Mouse (Mus musculus): ENCODE results near the gene Myh2.

Myh2 gene

GRCm38 (mm10) chr11:67151651-67152630 lies 18.9 kb upstream of the Myh2 start:
- no peak for DNase-seq (ENCODE audit: low read depth, low spot score)

- DNase-seq (ENCODE audit: low read depth, low spot score): no peak
These were observed 17.7 kb upstream of the Myh2 start for GRCm38 (mm10) chr11:67153123-67153522.

DNA sequence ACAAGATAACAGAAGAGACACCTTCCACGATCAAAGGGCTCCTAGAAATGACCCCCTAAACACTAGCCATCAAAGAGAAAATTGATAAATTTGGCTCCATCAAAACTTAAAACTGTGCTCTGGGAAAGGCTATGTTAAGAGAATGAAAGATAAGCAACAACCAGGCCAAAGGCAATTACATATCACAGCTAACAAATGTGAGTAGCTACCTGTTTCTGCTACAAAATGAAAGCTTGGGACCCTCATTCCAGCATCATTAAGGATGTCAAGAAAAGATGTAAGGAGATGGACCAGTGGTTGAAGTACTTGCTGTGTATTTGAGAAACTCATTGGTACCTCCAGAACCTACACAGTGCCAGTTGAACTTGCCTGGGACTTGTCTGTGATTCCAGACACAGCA lies 17.0 kb upstream of the Myh2 start:
- no peak for DNase-seq (ENCODE audit: low read depth, low spot score)

GRCm38 (mm10) chr11:67155650-67156049 lies 15.2 kb upstream of the Myh2 start:
- no peak for DNase-seq (ENCODE audit: low read depth, low spot score)

GRCm38 (mm10) chr11:67160131-67160530 lies 10.7 kb upstream of the Myh2 start:
- no peak for DNase-seq (ENCODE audit: low read depth, low spot score)

DNA sequence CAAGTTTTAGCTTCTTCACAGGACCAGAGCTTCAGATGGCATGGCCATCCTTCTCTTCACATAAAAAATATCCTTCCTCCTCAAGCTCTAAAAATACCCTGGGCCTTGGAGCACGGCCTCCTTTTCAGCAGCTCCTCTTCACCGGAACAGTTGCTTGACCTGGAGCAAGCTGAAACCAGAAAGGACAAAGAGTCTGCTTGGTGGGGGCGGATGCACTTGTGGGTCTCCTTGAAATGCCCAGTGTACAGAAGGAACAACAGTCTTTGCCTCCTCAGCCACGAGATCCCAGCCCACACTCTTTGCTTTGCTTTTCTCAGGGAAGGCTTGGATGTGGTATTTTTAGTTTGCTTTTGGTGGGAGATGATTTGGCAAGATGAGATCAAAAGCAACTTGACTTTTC lies 7.1 kb upstream of the Myh2 start:
- no peak for DNase-seq (ENCODE audit: low read depth, low spot score)

GRCm38 (mm10) chr11:67164851-67165250 lies 6.0 kb upstream of the Myh2 start:
- no peak for DNase-seq (ENCODE audit: low read depth, low spot score)

- no peak for DNase-seq (ENCODE audit: low read depth, low spot score)
These were observed 1.5 kb upstream of the Myh2 start for GRCm38 (mm10) chr11:67169301-67169700.

DNA sequence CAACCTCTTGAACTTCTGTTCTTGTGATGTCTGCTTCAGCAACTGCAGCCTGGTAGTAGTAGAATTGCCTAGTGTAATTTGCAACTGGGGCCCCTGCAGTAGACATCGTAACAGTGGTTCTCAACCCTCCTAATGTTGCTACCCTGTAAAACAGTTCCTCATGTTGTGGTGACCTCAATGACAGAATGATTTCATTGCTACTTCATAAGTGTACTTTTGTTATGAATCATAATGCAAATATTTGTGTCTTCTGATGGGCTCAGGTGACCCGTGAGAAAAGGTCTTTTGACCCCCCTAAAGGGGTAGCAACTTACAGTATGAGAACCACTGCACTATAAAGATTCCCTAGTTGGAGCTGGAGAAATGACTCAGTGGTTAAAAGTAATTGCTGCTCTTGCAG lies 1.6 kb downstream of the Myh2 start:
- DNase-seq (ENCODE audit: low read depth, low spot score): no peak

DNA sequence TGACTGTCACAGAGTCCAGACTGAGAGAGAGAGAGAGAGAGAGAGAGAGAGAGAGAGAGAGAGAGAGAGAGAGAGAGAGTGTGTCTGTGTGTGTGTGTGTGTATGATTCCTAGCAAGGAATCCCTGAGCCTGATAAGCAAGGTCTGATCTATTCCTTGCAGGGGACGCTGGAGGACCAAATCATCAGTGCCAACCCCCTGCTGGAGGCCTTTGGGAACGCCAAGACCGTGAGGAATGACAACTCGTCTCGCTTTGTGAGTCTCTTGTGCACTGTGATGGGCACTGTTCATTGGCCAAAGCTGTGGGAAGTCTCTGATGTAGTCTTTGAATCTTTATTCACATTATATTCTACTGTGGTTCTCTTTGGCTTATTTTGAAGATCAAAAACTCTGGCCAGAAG lies 5.5 kb downstream of the Myh2 start:
- no peak for DNase-seq (ENCODE audit: low read depth, low spot score)

GRCm38 (mm10) chr11:67190316-67190715 lies 19.5 kb downstream of the Myh2 start:
- no peak for DNase-seq (ENCODE audit: low read depth, low spot score)

DNA sequence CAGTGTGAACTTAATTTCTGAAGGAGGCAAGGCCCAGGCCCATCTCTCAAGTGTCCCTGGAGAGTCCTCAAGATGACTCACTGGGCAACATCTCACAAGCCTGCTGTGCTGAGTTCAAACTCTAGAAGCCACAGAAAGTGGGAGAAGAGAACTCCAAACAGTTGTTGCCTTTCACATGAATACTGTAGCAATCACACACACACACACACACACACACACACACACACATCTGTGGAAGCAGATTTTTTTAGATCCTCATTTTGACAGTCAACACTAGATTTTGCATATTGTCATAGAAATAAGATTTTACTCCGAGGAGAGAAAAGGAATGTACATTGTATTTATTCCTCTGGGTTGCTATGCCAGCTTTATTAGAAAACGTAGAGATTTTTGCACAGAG lies 20.0 kb downstream of the Myh2 start:
- DNase-seq (ENCODE audit: low read depth, low spot score): no peak

DNA sequence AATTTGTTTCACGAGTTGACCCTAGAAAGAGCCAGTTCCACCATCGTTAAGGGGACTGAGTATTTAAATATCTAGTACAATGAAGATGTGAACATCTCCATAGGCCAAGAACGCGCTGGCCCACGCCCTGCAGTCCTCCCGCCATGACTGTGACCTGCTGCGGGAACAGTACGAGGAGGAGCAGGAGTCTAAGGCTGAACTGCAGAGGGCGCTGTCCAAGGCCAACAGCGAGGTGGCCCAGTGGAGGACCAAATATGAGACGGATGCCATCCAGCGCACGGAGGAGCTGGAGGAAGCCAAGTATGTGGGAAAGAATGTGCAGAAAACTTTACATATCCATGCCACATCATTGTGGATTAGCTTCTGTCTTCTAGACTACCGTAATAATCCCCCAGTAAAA lies 20.7 kb downstream of the Myh2 start:
- no peak for DNase-seq (ENCODE audit: low read depth, low spot score)

GRCm38 (mm10) chr11:67199321-67199720 lies 28.5 kb downstream of the Myh2 start:
- no peak for DNase-seq (ENCODE audit: low read depth, low spot score)

GRCm38 (mm10) chr11:67199752-67200151 lies 28.9 kb downstream of the Myh2 start, which contains the start of gene Myh1:
Myh1 (plus strand) TSS chr11:67200052.
- no peak for DNase-seq (ENCODE audit: low read depth, low spot score)

DNA sequence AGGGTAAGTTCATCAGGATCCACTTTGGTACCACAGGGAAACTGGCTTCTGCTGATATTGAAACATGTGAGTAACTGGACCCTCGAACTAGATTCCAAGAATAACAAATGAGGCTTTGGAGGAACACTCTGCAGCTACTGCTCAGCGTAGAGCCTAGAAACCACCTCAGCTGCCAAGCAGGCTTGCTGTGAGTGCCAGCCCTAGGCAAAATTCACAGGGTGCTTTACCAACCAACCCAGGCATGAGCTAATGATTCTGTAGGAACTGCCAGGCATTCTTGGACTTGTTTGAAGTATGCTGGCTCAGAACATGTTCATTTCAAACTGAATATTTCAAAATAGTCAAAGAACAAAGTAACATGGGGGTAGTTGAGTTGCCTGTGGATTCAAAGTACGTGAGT lies 33.9 kb downstream of the Myh2 start:
- no peak for DNase-seq (ENCODE audit: low read depth, low spot score)

DNA sequence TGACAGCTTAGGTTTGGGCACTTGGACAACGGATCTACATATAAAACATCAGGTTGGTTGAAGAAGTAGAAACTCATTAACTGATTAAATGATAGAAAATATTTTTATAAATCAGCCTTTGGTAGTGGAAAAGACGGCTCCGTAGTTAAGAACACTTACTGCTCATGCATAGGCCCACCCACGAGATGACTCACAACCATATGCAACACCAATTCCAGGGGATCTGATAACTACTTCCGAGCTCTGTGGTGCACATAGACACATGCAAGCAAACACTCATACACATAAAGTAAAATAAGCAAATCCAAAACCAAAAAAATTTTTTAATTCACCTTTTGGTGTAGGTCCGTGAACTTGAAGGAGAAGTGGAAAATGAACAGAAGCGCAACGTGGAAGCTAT lies 51.0 kb downstream of the Myh2 start:
- no peak for DNase-seq (ENCODE audit: low read depth, low spot score)

DNA sequence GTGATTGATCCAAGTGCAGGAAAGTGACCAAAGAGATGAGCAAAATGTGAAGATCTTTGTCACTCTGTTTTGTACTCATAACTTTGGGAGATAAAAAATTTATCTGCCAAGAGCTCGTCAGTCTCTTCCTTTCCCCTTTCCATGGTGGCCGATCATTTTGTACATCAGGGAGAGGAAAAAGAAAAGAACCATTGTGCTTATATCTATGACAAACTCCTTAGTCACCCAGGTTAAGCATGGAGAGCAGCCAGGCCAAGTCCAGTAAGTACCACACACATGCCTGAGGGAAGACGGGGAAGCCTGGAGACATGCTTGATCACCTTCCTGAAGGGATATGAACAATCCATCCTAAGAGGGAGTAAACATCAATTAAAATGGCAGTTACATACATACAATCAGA lies 53.6 kb downstream of the Myh2 start:
- no peak for DNase-seq (ENCODE audit: low read depth, low spot score)

- DNase-seq (ENCODE audit: low read depth, low spot score): no peak
These were observed 57.9 kb downstream of the Myh2 start for GRCm38 (mm10) chr11:67228731-67229130.

- no peak for DNase-seq (ENCODE audit: low read depth, low spot score)
These were observed 58.3 kb downstream of the Myh2 start for GRCm38 (mm10) chr11:67229166-67229565.

DNA sequence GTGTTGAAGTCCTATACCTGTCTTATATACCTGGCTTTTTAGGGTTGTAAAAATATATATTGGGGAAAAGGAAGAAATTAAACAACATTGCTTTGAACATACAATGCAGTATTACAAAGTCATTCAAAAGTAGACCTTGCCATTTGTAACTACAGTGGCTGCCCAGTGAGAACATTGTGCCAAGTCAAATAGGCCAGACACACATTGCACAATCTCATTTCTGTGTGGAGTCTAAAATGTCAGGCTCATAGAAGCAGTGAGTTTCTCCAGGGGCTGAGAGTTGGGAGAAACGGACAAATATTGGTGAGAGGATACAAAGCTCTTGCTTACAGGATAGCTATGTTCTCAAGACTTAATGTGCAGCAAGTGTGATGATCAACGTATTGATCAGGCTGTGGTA lies 59.1 kb downstream of the Myh2 start:
- DNase-seq (ENCODE audit: low read depth, low spot score): no peak

DNA sequence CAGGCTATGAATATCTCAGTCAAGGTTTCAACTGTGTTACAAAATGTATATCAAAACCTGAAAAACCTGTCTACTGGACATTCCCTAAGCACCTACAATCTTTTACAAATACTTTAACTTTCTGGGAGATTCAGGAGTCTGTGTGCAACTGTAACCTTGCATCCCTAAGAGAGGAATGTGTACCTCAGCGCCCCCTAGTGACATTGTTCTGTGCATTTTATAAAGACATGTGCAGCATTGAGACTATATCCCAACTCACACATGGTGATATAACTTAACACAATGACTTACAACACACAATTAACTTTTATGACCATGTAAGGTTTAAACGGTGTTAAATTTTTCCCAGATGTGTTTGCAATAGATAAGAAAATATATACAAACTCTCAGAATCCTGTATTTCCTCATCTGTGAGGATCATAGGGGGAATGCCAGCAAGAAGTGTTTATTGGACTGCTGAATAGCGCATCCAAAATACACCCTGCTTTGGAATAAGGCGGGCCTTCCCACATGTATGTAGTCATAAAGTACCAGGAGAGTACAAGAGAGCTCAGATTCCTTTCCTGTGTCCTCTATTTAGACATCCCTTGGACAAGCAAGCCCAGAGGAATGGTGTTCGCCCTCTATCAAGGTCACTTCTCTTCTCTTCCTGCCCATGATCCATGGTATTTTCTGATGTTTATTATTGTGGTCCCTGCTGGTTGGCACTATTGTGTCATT lies 65.0 kb downstream of the Myh2 start:
- peak; percentile 13 for DNase-seq (ENCODE audit: low read depth, low spot score)

GRCm38 (mm10) chr11:67236799-67237198 lies 66.0 kb downstream of the Myh2 start:
- no peak for DNase-seq (ENCODE audit: low read depth, low spot score)
